12 mouse cellular contexts compared by ENCODE assay signal in genomic region chr1:23574461-23574860, GRCm38 (mm10).
"Had no signal": no experiment of that assay in that cellular context is flagged by ENCODE, and none has a peak within 500 bp of the region (broad histone marks: within the 10 kb centered on the region; RNA-seq: fewer than 3 reads in every experiment).

No protein-coding gene starts in this region.

- H3K36me3 ChIP-seq: limb, embryonic 13.5 days; midbrain, embryonic 12.5 days; neural tube, embryonic 12.5 days had no signal

- DNase-seq: kidney, adult 11 months; kidney, postnatal 10 days; kidney, postnatal 4 days; lung, adult 18-20 months; right cerebral cortex, adult 18-20 months; right cerebral cortex, postnatal 25 days; thymus, postnatal 4 days had no signal

- H3K27ac ChIP-seq: layer of hippocampus, adult 2 months; limb, embryonic 13.5 days; liver, embryonic 14.5 days; midbrain, embryonic 12.5 days; neural tube, embryonic 12.5 days had no signal

- H3K4me3 ChIP-seq: layer of hippocampus, adult 2 months; limb, embryonic 13.5 days; midbrain, embryonic 12.5 days; neural tube, embryonic 12.5 days had no signal

- H3K9ac ChIP-seq: limb, embryonic 13.5 days; liver, embryonic 14.5 days; midbrain, embryonic 12.5 days; neural tube, embryonic 12.5 days had no signal

- H3K27me3 ChIP-seq: limb, embryonic 13.5 days; midbrain, embryonic 12.5 days; neural tube, embryonic 12.5 days had no signal

- H3K4me1 ChIP-seq: limb, embryonic 13.5 days; midbrain, embryonic 12.5 days; neural tube, embryonic 12.5 days had no signal

- H3K4me2 ChIP-seq: limb, embryonic 13.5 days; midbrain, embryonic 12.5 days; neural tube, embryonic 12.5 days had no signal

- H3K9me3 ChIP-seq: limb, embryonic 13.5 days; midbrain, embryonic 12.5 days; neural tube, embryonic 12.5 days had no signal
